Mouse (Mus musculus) fat pad, adult 2 months (tissue): ENCODE results near the gene Znhit1.

Source experiments
- DNase-seq: peaks from one replicate; pipeline ENCODE4 v3.0.0-alpha.2; 2011; ENCODE audit warnings: low read depth, low spot score; ENCODE audit errors: extremely low read depth

Znhit1 gene

GRCm38 (mm10) chr5:136987138-136987933, 485 bp downstream of the Znhit1 start:
- DNase-seq: no peak

- peak; percentile 72 for DNase-seq
Observed at GRCm38 (mm10) chr5:136986695-136987137, 1.1 kb downstream of the Znhit1 start, which contains the start of gene Plod3. TSS of gene Plod3 (plus strand) at chr5:136987019.

DNA sequence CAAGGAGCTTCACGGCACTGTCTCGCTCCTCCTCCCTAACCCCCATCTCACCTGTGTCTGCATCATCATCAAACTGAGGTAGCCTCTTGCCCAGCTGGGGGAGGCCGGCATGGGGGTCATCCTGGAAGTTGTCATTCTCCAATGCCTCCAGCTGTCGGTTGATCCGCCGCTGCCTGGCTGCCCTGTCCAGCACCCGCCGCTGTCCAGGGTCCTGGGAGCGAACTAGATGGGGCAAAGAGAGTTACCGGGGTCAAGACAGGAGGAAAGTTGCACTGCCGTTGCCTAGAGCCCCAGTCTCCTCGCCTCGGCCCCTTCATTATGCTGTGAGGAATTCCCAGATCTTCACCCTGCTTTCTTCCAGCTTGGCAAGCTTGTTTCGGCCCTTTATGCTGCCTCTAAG, 3.0 kb downstream of the Znhit1 start:
- DNase-seq: no peak

DNA sequence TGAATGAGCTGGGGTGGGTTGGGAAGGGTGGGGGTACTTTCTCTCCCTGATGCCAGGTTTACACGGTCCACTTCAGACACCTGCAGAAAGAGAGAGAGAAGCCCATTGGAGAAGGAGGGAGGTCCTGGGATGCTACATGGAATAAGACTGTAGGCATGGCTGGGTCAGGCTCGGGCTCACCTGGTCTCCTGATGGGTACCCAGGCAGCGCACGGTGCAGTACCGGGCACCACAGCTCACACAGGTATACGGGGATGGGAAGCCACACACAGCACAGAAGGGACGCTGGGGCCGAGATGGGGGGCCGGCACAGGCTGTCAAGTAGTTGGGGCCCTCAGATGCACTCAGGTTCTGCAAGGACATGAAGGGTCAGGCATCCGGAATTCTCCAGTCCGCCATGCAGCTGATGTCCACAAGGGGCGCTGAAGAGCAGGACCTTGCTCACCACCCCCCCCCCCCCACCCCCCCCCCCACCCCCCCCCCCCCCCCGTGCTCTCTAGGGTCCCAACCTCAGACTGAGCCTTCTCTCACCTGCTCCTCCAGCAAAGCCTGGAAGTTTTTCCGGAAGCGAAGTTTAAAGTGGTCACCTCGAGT, 5.4 kb downstream of the Znhit1 start:
- DNase-seq: no peak

GRCm38 (mm10) chr5:136980974-136981373, 6.8 kb downstream of the Znhit1 start:
- no peak for DNase-seq

DNA sequence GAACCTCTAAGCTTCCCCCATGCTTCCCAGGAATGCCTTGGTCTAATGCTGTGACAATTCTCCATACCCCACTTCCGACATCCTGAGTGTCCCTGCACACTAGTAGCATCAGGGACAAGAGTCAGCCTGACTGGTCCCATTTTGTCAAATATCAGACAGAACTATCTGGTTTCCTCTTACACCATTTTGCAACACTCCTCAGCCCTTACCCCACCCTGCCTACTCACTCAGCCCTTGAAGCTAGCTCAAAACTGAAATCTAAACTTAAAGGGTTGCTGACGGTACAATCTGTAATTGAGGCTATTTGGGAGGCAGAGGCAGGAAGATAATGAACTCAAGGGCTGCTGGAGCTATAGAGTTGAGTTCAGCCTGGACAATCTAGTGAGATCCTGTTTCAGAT, 8.1 kb downstream of the Znhit1 start:
- DNase-seq: no peak

DNA sequence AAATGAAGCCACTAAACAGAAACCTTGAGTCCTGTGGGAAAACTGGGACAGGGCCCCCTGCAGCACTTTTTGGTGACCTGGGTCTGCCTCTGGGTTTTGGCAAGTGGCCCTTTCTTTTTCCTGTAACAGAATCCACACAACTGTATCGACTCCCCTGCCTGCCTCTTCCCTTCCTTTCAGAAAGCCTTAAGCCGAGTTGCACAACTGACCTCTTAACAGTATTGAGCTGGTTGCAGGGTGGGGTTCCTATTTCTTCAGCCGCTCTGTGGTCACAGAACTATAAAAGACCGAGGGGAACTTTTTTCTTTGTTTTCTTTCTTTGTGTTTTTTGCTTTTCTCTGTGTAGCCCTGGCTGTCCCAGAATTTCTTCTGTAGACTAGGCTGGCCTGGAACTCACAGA, 10.1 kb downstream of the Znhit1 start:
- no peak for DNase-seq

DNA sequence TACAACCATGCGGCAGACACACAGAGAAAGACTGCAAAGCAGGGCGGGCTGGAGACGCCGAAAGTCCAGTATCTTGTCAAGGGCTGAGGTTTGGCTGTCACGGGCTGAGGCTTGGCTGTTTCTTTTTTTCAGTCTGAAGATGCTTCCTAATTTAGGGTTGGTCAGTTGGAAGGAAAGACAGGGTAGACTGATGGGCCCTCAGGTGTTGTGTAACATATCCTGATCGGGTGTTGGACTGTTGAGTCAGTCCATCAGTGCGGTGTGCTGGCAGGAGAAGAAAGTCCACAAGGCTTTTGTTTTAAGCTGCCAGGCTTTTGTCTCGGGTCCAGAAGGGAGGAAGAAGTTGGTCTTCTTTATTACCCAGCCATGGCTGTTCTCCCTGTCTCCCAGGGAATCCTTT, 14.2 kb downstream of the Znhit1 start:
- DNase-seq: no peak

GRCm38 (mm10) chr5:136970703-136971102, 17.1 kb downstream of the Znhit1 start:
- no peak for DNase-seq

DNA sequence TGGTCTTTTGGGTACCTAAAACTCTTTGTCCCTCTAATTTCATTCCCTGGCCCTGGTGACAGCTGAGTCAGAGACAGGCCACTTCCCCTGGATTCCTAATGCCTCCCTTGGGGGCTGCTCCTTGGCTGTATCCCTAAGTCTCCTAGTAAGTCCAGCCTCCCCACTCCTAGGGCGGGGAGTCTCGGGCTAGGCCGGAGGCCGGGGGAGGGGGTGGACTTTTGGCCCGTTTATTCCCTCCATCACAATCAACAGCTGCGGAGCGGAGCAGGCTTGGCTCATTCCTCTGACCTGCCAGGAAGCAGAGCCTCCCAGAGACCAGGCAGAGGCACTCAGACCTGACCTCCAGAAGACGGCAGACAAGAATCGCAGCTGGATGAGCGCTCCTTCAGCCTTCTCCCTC, 20.2 kb downstream of the Znhit1 start:
- no peak for DNase-seq

GRCm38 (mm10) chr5:136966861-136967455, 20.9 kb downstream of the Znhit1 start:
- DNase-seq: no peak

DNA sequence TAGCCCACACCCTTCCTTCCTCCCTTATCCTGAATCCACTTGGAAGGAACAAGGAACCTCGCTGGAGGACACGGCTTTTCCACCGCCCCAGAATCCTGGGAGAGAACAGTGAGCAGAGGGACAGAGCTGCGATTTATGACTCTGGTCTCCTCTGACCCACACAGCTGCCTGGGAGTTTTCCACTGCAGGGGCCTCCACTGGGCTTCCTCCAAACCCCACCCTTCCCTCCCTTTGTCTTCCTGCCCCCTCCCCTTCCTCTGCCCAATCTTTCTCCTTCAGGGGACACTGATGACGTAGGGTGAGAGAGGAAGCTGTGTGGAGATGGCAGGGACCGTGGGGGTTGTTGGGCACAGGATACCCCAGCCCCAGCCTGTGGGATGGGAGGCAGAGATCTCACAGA, 21.5 kb downstream of the Znhit1 start, which contains the start of gene Cldn15:
TSS of gene Cldn15 (plus strand) at position 286 of the 400 bp plus-strand sequence.
- no peak for DNase-seq

- no peak for DNase-seq
Observed at GRCm38 (mm10) chr5:136965686-136966085, 22.1 kb downstream of the Znhit1 start.

DNA sequence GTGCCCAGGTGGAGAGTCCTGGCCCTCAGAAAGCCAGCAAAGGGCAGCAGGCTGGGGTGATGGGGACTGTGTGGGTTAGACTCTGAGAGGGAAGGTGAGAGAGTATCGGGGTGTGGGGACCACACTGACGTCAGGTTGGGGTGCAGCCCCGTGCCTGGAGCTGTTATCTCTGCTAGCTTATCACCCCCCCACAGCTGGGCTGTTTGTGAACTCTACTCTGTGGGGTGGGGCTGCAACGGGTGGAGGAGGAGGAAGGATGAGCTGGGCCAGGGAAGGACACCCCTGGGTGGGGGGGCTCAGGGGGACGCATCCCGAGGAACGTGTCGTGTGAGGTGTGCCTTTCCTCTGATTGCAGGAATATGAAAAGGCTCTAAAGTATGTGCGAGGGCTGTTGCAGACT, 22.6 kb downstream of the Znhit1 start:
- DNase-seq: no peak

- DNase-seq: no peak
Observed at GRCm38 (mm10) chr5:136962966-136963540, 24.8 kb downstream of the Znhit1 start.

- DNase-seq: no peak
Observed at GRCm38 (mm10) chr5:136962501-136962900, 25.3 kb downstream of the Znhit1 start.

DNA sequence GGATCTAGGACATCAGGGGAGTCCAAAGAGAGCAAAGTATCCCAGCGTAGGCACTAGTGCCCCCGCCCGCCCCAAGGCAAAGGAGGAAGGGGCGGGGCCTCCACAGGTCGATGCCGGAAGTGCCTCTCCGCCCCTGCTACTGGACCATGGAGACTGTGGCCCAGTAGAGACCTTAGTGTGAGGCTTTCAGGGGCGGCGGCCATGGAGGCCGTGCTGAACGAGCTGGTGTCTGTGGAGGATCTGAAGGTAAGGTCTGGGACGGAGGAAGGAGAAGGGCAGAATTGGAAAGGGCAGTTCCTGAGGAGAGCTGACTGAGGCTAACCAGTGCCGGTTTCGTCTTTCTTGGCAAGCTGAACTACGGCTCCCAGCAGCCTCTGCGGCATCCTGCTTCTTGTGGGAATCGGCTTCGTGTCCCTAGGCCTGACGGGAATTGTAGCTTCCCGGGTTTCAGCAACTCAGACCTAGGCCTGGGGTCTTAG, 25.8 kb downstream of the Znhit1 start:
- DNase-seq: no peak

DNA sequence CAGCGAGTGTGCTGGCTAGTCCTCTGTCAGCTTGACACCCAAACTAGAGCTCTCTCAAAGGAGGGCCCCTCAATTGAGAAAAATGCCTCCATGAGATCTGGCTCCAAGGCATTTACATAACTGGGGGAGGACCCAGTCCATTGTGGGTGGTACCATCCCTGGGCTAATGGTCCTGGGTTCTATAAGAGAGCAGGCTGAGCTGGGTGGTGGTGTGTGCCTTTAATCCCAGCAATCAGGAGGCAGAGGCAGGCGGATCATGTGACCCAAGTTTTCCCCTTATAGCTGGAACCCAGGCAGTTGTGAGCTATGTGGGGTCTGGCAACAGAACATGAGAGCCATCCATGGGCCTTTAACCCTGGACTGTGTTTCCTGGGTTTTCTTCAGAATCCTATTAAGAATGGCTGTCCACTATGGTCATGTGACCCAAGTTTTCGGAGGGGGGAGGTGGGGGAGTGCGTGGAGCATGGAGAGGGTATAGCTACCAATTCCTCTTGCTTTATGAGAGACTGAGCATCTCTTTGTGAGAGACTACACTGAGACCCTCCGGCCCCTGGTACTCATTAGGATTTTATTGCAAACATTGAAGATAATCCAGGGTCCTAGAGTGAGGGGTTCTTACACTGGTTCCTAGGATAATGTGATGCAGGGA, 26.4 kb downstream of the Znhit1 start:
- no peak for DNase-seq

GRCm38 (mm10) chr5:136960053-136960452, 27.8 kb downstream of the Znhit1 start:
- no peak for DNase-seq

- no peak for DNase-seq
Observed at GRCm38 (mm10) chr5:136958991-136959605, 28.7 kb downstream of the Znhit1 start.

GRCm38 (mm10) chr5:136957250-136957649, 30.6 kb downstream of the Znhit1 start:
- no peak for DNase-seq
